Mouse (Mus musculus): ENCODE results near the gene Col4a2.

DNA sequence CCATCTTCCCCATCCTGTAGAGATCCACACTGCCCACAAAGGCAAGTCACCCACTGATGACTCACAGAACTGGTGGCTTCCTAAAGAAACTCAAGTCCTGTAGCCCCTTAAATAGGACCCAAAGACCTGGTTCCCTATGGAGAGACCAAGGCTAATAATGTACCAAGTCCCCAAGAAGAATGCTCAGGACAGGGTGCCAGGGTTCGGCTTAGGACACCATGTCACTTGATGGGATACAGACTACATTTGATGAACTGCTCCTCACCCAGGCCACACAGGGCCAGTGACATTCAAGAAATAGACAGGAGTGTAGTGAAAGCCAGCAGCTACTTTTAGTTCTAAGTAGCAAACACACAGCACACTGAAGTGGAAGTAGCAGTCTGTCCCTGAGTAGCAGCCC is 139.5 kb downstream of the Col4a2 start:
- TF ChIP-seq CTCF (conservative IDR thresholded peaks at IDR 0.05; ENCODE audit: low read length) (no peak), NANOG (IDR thresholded peaks at IDR 0.05; ENCODE audit: borderline replicate concordance, low read length) (no peak)
